Mouse (Mus musculus) hindbrain, embryonic 12.5 days (tissue): ENCODE measurements around the gene Kat6b. TPM values are rescaled to one million over a fixed set of nuclear protein-coding genes. Genes with fewer than 3 reads are reported as not detected.

ENCODE experiments used
- ATAC-seq: fragments of 200-750 bp; cut with Nextera tagmentation; 2 replicates; pipeline ENCODE4 v1.8.0; 2017; ENCODE audit warnings: moderate TSS enrichment; ENCODE audit not compliant: low FRiP score
- H3K27ac ChIP-seq: fragments of 300-500 bp; sonication (generic); 2 replicates; pipeline ENCODE4 v1.5.1; 2016; ENCODE audit warnings: mild to moderate bottlenecking
- H3K27me3 ChIP-seq: fragments of 300-500 bp; sonication (generic); 2 replicates; pipeline ENCODE4 v1.6.1; 2016; ENCODE audit warnings: mild to moderate bottlenecking
- H3K36me3 ChIP-seq: fragments of 300-500 bp; sonication (generic); 2 replicates; pipeline ENCODE4 v1.6.1; 2016; ENCODE audit warnings: mild to moderate bottlenecking
- H3K4me1 ChIP-seq: fragments of 300-500 bp; sonication (generic); 2 replicates; pipeline ENCODE4 v1.6.1; 2016
- H3K4me2 ChIP-seq: fragments of 300-500 bp; sonication (generic); replicated peaks from 2 replicates; pipeline ENCODE4 v1.6.1; 2016; ENCODE audit warnings: mild to moderate bottlenecking
- H3K4me3 ChIP-seq: fragments of 300-500 bp; sonication (generic); 2 replicates; pipeline ENCODE4 v1.5.1; 2016; ENCODE audit warnings: mild to moderate bottlenecking
- H3K9ac ChIP-seq: fragments of 300-500 bp; sonication (generic); 2 replicates; pipeline ENCODE4 v1.6.1; 2016; ENCODE audit warnings: mild to moderate bottlenecking, moderate library complexity
- H3K9me3 ChIP-seq: fragments of 300-500 bp; sonication (generic); replicated peaks from 2 replicates; pipeline ENCODE4 v1.6.1; 2016; ENCODE audit warnings: mild to moderate bottlenecking
- WGBS: fragments of 180-500 bp; shearing (Covaris S2); methylation state at CpG from one replicate; pipeline ENCODE4 v1.1.7; 2016; 5-methylcytosine and 5-hydroxymethylcytosine counted together
- polyA plus RNA-seq: library from polyadenylated mRNA; unstranded; fragments of >200 nt; fragmentation: Nextera tagmentation; extraction: Ambion mirVana; gene quantifications from 2 replicates; pipeline ENCODE4 v1.2.1, GENCODE M21; 2016

Kat6b gene
- polyA plus RNA-seq, 1 experiment from 2014 or later = 27.1 TPM

DNA sequence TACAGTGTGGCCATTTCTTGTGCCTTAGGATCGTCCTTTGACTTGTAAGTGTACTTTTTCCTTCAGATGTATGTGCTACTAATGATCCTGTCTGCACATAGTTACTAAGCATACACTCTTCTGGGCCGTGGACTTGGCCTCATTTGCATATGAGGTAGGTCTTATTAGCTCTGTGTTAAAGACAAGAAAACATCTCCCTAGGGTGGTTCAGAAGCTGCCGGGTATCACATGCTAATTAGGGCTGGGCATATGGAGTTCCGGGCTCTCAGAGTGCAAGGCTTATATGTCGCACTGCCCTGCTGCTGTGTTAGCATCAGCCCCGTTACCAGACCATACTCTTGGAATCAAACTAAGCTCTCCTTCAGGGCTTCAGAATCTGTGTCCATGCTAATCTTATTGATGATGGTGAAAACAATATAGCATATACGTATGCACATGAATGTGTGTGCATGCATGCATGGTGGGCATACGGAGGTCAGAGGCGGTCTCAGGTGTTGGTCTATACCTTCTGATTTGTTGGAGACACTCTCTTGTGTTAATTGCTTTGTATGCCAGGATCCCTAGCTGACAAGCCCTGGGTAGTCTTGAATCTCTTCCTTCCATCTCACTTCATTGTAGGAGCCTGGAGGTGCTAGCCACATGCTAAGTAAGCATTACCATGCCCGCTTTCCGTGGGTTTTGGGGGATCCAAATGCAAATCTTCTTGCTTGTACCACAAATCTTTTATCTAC, 53.5 kb downstream of the Kat6b start:
- peak; percentile 77 for ATAC-seq
- H3K36me3 ChIP-seq = no peaks in the 10 kb centered on the region
- no peak overlapping the region for H3K4me3 ChIP-seq
- no peaks in the 10 kb centered on the region for H3K27me3 ChIP-seq
- peak overlapping the region; percentile 52; the same call in 1 of the 2 replicates for H3K27ac ChIP-seq
- H3K9ac ChIP-seq = no peak overlapping the region
- H3K9me3 ChIP-seq = no peaks in the 10 kb centered on the region
- peaks cover 21% of the 10 kb centered on the region for H3K4me1 ChIP-seq
- H3K4me2 ChIP-seq = no peak overlapping the region
- WGBS = 60% methylated on average over 11 of the region's 11 CpGs

DNA sequence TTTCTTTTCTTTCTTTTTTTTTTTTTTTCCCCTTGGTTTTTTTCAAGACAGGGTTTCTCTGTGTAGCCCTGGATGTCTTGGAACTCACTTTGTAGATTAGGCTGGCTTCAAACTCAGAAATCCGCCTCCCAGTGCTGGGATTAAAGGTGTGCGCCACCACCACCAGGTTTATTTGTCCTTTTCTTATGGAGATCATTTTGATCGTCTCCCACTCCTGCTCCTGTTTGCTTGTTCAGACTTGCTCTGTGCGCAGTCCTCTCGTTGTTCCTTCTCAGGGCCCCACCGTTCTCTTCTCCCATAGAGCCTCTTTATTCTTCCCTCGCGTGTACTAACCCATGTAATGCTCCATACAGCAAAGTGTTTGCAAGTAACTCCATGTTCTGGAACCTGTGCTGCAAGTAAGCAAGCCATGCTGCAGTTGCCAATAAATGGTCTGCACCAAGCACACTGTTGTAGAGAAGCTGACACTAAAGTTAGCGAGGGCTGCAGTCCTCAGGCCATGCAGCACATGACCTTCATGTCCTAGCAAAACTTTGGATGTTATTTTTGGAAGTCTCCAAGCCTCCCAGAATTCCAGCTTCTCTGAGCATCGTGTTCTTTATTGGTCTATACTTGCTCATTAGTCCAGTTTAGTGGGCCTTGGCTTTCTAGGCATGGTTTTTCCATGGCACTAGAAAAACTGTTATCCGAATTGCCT, 55.4 kb downstream of the Kat6b start:
- no peak overlapping the region for H3K9ac ChIP-seq
- no peaks in the 10 kb centered on the region for H3K27me3 ChIP-seq
- H3K36me3 ChIP-seq = no peaks in the 10 kb centered on the region
- no peak overlapping the region for H3K4me3 ChIP-seq
- H3K4me1 ChIP-seq = peaks cover 21% of the 10 kb centered on the region
- no peaks in the 10 kb centered on the region for H3K9me3 ChIP-seq
- WGBS = 87% methylated on average over 11 of the region's 11 CpGs
- no peak overlapping the region for H3K27ac ChIP-seq
- no peak for ATAC-seq
- no peak overlapping the region for H3K4me2 ChIP-seq

- Histone ChIP-seq H3K27me3 (no peaks in the 10 kb centered on the region), H3K36me3 (peaks cover 7% of the 10 kb centered on the region), H3K4me3 (no peak overlapping the region), H3K4me2 (no peak overlapping the region), H3K9ac (no peak overlapping the region), H3K9me3 (no peaks in the 10 kb centered on the region), H3K4me1 (peaks cover 20% of the 10 kb centered on the region), H3K27ac (no peak overlapping the region)
- WGBS = 92% methylated on average over 3 of the region's 3 CpGs
- ATAC-seq = no peak
These were observed 56.6 kb downstream of the Kat6b start for GRCm38 (mm10) chr14:21537838-21538237.

GRCm38 (mm10) chr14:21539731-21540130, 58.5 kb downstream of the Kat6b start:
- ATAC-seq = no peak
- no peak overlapping the region for H3K27ac ChIP-seq
- no peak overlapping the region for H3K4me3 ChIP-seq
- H3K4me2 ChIP-seq = no peak overlapping the region
- H3K9ac ChIP-seq = no peak overlapping the region
- 94% methylated on average over 3 of the region's 3 CpGs for WGBS
- peaks cover 9% of the 10 kb centered on the region for H3K4me1 ChIP-seq
- no peaks in the 10 kb centered on the region for H3K9me3 ChIP-seq
- no peaks in the 10 kb centered on the region for H3K27me3 ChIP-seq
- H3K36me3 ChIP-seq = peaks cover 7% of the 10 kb centered on the region

DNA sequence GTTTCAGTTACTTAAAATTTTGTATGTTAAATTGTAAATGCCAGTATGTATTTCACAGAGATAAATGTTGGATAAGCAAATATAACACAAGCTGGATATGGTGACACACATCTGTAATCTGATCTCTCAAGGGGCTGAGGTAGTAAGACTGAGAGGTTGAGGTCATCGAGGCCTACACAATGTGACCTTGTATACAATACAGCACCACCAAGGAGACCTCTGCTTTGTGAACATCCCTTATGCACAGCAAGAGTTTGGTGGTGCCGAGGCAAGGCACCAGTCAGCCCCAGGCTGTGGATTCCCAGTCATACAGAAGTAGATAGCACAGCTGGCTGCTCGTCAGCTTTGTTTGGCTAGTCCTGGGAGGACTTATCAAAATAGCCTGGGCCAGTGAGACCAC, 59.1 kb downstream of the Kat6b start:
- Histone ChIP-seq H3K9ac (no peak overlapping the region), H3K4me3 (no peak overlapping the region), H3K4me1 (peaks cover 8% of the 10 kb centered on the region), H3K4me2 (no peak overlapping the region), H3K27ac (no peak overlapping the region), H3K9me3 (no peaks in the 10 kb centered on the region), H3K27me3 (no peaks in the 10 kb centered on the region), H3K36me3 (peaks cover 7% of the 10 kb centered on the region)
- ATAC-seq = no peak
- WGBS = 51% methylated on average over 3 of the region's 3 CpGs

DNA sequence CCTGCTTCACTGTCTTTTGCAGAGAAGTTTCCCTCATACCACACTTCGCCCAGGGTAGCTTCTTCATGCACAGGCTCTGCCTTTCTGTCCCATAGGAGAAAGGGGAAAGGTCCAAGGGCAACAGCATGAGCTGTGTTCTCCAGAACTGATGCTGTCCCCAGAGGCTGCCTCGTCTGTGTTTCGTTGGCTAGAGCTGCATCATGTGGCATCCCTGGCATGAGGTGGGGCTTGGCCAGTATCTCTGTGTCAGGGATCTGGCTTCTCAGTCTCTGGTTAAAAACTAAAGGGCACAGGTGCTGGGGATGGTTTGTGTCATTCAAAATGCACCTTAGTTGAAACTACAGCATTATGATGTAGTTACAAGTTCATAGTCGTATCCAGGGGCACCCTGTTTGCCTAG, 64.3 kb downstream of the Kat6b start:
- Histone ChIP-seq H3K4me3 (no peak overlapping the region), H3K9ac (no peak overlapping the region), H3K27me3 (no peaks in the 10 kb centered on the region), H3K4me2 (no peak overlapping the region), H3K27ac (no peak overlapping the region), H3K4me1 (peaks cover 36% of the 10 kb centered on the region), H3K9me3 (no peaks in the 10 kb centered on the region), H3K36me3 (peaks cover 7% of the 10 kb centered on the region)
- ATAC-seq = no peak
- WGBS = 62% methylated on average over 4 of the region's 4 CpGs

DNA sequence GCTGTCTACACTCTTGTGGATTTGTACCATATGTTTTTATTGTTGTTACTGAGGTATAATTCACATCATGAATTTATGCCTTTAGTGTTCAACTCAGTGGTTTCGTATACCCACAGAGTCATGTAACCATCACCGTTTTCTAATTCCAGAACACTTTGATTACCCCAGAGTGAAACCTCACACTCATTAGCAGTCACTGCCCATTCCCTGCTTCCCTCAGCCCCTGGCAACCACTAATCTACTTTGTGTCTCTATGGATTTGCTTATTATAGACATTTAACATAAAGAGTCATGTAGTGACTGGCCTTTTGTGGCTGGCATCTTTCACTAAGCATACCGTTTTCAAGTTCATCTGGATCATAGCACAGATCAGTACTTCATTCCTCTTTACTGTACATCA, 65.1 kb downstream of the Kat6b start:
- H3K27me3 ChIP-seq = no peaks in the 10 kb centered on the region
- peak overlapping the region; percentile 45 for H3K27ac ChIP-seq
- no peak overlapping the region for H3K4me3 ChIP-seq
- 0 out of 2 replicates have a peak, but pooled peaks have one; percentile 43 for ATAC-seq
- peaks cover 36% of the 10 kb centered on the region for H3K4me1 ChIP-seq
- H3K36me3 ChIP-seq = peaks cover 7% of the 10 kb centered on the region
- H3K9ac ChIP-seq = no peak overlapping the region
- H3K4me2 ChIP-seq = no peak overlapping the region
- no peaks in the 10 kb centered on the region for H3K9me3 ChIP-seq
- WGBS = 55% methylated on average over 3 of the region's 3 CpGs

GRCm38 (mm10) chr14:21547297-21547696, 66.1 kb downstream of the Kat6b start:
- Histone ChIP-seq H3K4me3 (no peak overlapping the region), H3K9ac (no peak overlapping the region), H3K27ac (peak overlapping the region; percentile 45), H3K4me2 (no peak overlapping the region), H3K27me3 (no peaks in the 10 kb centered on the region), H3K9me3 (no peaks in the 10 kb centered on the region), H3K36me3 (peaks cover 4% of the 10 kb centered on the region), H3K4me1 (peaks cover 41% of the 10 kb centered on the region)
- ATAC-seq = no peak
- WGBS = 50% methylated on average over 7 of the region's 7 CpGs

DNA sequence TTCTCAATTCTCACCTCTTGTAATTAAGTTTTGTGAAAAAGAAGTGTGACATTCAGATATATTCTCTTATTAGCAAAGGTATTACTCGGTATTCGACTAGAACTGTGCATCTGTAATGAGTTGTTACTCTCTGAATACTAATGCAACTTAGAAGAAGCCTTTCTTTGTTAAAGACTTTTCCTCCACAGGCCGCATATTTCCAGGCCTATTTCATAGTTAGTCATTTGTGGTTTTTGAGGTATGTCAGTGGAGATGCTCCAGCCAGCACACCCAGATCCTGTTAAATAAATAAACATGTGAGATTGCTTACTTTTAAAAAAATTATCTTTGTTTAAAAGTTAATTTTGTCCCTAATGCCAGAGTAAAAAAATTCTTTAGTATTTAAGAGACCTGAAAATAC, 66.7 kb downstream of the Kat6b start:
- no peak overlapping the region for H3K4me3 ChIP-seq
- no peaks in the 10 kb centered on the region for H3K27me3 ChIP-seq
- no peak for ATAC-seq
- no peaks in the 10 kb centered on the region for H3K9me3 ChIP-seq
- H3K4me2 ChIP-seq = no peak overlapping the region
- H3K4me1 ChIP-seq = peaks cover 39% of the 10 kb centered on the region
- WGBS = 43% methylated on average over 3 of the region's 3 CpGs
- no peak overlapping the region for H3K9ac ChIP-seq
- no peaks in the 10 kb centered on the region for H3K36me3 ChIP-seq
- H3K27ac ChIP-seq = no peak overlapping the region

- 76% methylated on average over 6 of the region's 6 CpGs for WGBS
- Histone ChIP-seq H3K9me3 (no peaks in the 10 kb centered on the region), H3K4me3 (no peak overlapping the region), H3K4me1 (peaks cover 42% of the 10 kb centered on the region), H3K27me3 (no peaks in the 10 kb centered on the region), H3K9ac (no peak overlapping the region), H3K36me3 (no peaks in the 10 kb centered on the region), H3K4me2 (no peak overlapping the region), H3K27ac (no peak overlapping the region)
- no peak for ATAC-seq
These were observed 67.8 kb downstream of the Kat6b start for GRCm38 (mm10) chr14:21548952-21549607.

- H3K36me3 ChIP-seq = no peaks in the 10 kb centered on the region
- H3K9me3 ChIP-seq = no peaks in the 10 kb centered on the region
- H3K27ac ChIP-seq = no peak overlapping the region
- WGBS = 86% methylated on average over 6 of the region's 6 CpGs
- no peak for ATAC-seq
- no peak overlapping the region for H3K4me3 ChIP-seq
- H3K4me2 ChIP-seq = no peak overlapping the region
- H3K9ac ChIP-seq = no peak overlapping the region
- H3K4me1 ChIP-seq = peaks cover 42% of the 10 kb centered on the region
- H3K27me3 ChIP-seq = no peaks in the 10 kb centered on the region
These were observed 68.4 kb downstream of the Kat6b start for GRCm38 (mm10) chr14:21549608-21550115.

DNA sequence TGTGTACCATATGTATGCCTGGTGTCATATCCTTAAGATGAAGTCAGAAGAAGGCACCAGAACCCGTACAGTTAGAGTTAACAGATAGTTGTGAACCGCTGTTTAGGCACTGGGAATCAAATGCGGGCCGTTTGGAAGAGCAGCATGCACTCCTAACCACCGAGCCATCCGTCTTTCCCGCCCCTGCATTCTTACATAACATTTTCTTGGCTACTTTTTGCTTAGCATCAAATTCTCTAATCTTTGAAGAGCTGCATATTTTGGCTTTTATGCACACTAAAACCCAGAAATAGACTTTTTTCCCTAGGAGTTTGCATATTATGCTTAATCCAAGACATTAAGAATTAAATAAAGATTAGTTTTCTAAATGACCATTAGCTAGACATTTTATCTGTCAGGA, 69.3 kb downstream of the Kat6b start:
- H3K4me1 ChIP-seq = peaks cover 37% of the 10 kb centered on the region
- no peak overlapping the region for H3K27ac ChIP-seq
- WGBS = 88% methylated on average over 7 of the region's 7 CpGs
- H3K27me3 ChIP-seq = no peaks in the 10 kb centered on the region
- H3K9ac ChIP-seq = no peak overlapping the region
- H3K9me3 ChIP-seq = no peaks in the 10 kb centered on the region
- no peak for ATAC-seq
- no peak overlapping the region for H3K4me2 ChIP-seq
- no peaks in the 10 kb centered on the region for H3K36me3 ChIP-seq
- no peak overlapping the region for H3K4me3 ChIP-seq
